Mouse (Mus musculus) hindbrain, postnatal 0 days (tissue): Measurements from ENCODE around the gene Tmem26. TPM values are rescaled to one million over a fixed set of nuclear protein-coding genes. Genes with fewer than 3 reads are reported as not detected.

Experiments
- ATAC-seq: fragments of 200-750 bp; cut with Nextera tagmentation; 2 replicates; pipeline ENCODE4 v1.8.0; 2017; ENCODE audit warnings: mild to moderate bottlenecking, moderate TSS enrichment, moderate library complexity
- DNase-seq: peaks from one replicate; pipeline ENCODE4 v3.0.0-alpha.2; 2015; ENCODE audit warnings: low spot score
- H3K27ac ChIP-seq: fragments of 300-500 bp; sonication (generic); 2 replicates; pipeline ENCODE4 v1.5.1; 2014; ENCODE audit warnings: mild to moderate bottlenecking
- H3K27me3 ChIP-seq: fragments of 300-500 bp; sonication (generic); 2 replicates; pipeline ENCODE4 v1.6.1; 2014; ENCODE audit warnings: low read length, mixed read lengths; ENCODE audit not compliant: insufficient read depth
- H3K36me3 ChIP-seq: fragments of 300-500 bp; sonication (generic); 2 replicates; pipeline ENCODE4 v1.6.1; 2014; ENCODE audit warnings: low read length, mixed read lengths; ENCODE audit not compliant: insufficient read depth
- H3K4me1 ChIP-seq: fragments of 300-500 bp; sonication (generic); 2 replicates; pipeline ENCODE4 v1.6.1; 2014; ENCODE audit warnings: antibody characterized with exemption, low read length, mixed read lengths; ENCODE audit not compliant: insufficient read depth
- H3K4me2 ChIP-seq: fragments of 300-500 bp; sonication (generic); 2 replicates; pipeline ENCODE4 v1.6.1; 2014; ENCODE audit warnings: low read depth, mild to moderate bottlenecking, low read length, moderate library complexity, mixed read lengths
- H3K4me3 ChIP-seq: fragments of 300-500 bp; sonication (generic); 2 replicates; pipeline ENCODE4 v1.5.1; 2014; ENCODE audit warnings: low read length
- H3K9ac ChIP-seq: fragments of 300-500 bp; sonication (generic); replicated peaks from 2 replicates; pipeline ENCODE4 v1.6.1; 2014; ENCODE audit warnings: mild to moderate bottlenecking, low read length, moderate library complexity, mixed read lengths
- H3K9me3 ChIP-seq: fragments of 300-500 bp; sonication (generic); 2 replicates; pipeline ENCODE4 v1.6.1; 2016; ENCODE audit warnings: low read length, mixed read lengths
- CTCF ChIP-seq: IDR thresholded peaks from 2 replicates; pipeline ENCODE4 v1.5.1; 2016; ENCODE audit warnings: antibody characterized with exemption, control low read depth, low read depth
- WGBS: fragments of 180-500 bp; shearing (Covaris S2); extraction: QIAGEN DNeasy Blood & Tissue Kit; methylation state at CpG from one replicate; pipeline ENCODE4 v1.1.7; 2014; 5-methylcytosine and 5-hydroxymethylcytosine counted together
- polyA plus RNA-seq: library from polyadenylated mRNA; unstranded; fragments of >200 nt; fragmentation: Nextera tagmentation; extraction: Ambion mirVana; gene quantifications from 2 replicates; pipeline ENCODE4 v1.2.1, GENCODE M21; 2015
- total RNA-seq: library from RNA; depleted of rRNA; stranded (reverse); fragments of >200 nt; gene quantifications from 2 replicates; pipeline ENCODE4 v1.2.3, GENCODE M21; 2014; rRNA removed

The Tmem26 gene
- 6.6 and 6.8 TPM in 2 replicates for total RNA-seq
- 4.7 and 5.0 TPM in 2 replicates for polyA plus RNA-seq

DNA sequence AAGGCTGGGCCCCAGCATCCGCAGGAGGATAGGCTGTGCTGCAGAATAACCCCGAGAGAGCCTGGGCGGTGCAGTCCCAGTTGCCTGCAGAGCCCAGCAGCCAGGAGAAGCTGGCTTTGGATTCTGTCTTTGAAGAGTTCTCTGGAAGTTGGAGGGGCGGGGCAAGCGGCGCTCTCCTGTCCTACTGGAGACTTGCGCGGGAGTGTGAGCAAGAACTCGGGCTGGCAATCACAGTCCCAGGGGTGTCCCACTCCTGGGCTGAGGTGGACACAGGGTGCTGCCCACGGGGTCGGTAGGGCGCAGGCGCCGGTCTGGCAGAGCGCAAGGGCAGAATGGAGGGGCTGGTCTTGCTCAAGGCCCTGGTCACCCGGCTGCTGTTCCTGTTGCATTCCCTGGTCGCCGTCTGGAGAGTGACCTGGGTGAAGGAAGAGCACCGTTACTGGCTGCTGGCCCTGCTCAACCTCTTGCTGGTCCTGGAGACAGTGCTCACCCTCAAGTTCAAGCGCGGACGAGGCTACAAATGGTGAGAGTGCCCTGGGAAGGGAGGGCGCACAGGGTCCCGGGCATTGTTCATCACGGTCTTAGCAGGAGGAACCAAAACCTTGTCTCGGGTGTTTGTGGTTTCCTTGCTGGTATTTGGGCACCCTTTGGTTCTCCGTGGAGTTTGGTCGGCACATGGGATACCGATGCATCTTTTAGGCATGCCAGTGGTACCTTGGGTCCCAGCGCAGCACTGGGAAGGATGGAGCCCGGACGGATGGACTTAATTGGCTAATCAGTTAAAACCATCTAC is at the start of gene Tmem26:
Gene Tmem26 (plus strand): TSS at position 79 of the 793 bp plus-strand sequence.
- Histone ChIP-seq H3K9ac (peak within 1 kb of the TSS; percentile 45; the same call in 1 of the 2 replicates), H3K36me3 (no peaks in the 10 kb centered on the region), H3K4me1 (0 out of 2 replicates have a peak, but pooled peaks cover 10% of the 10 kb centered on the region), H3K27ac (no peak within 1 kb of the TSS), H3K27me3 (no peaks in the 10 kb centered on the region), H3K4me2 (peak within 1 kb of the TSS; percentile 92), H3K4me3 (peak within 1 kb of the TSS; percentile 49), H3K9me3 (no peaks in the 10 kb centered on the region)
- 0% methylated on average over 31 of the region's 32 CpGs for whole genome bisulfite sequencing
- no peak for TF ChIP-seq CTCF
- peak; percentile 74 for ATAC-seq
- peak; percentile 29 for DNase-seq

DNA sequence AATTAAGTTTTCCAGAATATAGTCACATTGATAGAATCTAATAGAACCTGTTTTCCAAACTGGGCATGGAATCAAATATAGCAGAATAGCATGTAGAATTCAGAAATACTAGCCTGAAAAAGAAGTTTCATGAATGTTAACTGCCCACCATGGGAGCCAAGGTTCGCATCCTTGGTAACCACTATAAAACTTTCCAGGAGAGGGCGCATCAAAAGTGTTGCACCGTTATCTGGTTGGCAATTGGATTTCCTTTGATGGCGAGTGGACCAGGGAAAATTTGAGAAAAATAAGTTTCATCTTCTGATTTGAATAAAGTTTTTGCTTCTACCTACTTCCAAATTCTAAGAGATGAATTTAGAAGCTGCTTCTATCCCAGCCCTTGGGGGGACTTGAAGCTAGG is 44.8 kb upstream of the Tmem26 start:
- no peak for ATAC-seq
- peak; percentile 21 for TF ChIP-seq CTCF
- Histone ChIP-seq H3K27me3 (no peaks in the 10 kb centered on the region), H3K9me3 (no peaks in the 10 kb centered on the region), H3K4me1 (no peaks in the 10 kb centered on the region), H3K4me3 (no peak overlapping the region), H3K36me3 (no peaks in the 10 kb centered on the region), H3K9ac (no peak overlapping the region), H3K27ac (no peak overlapping the region), H3K4me2 (no peak overlapping the region)
- 67% methylated on average over 4 of the region's 4 CpGs for WGBS
- DNase-seq, result no peak

DNA sequence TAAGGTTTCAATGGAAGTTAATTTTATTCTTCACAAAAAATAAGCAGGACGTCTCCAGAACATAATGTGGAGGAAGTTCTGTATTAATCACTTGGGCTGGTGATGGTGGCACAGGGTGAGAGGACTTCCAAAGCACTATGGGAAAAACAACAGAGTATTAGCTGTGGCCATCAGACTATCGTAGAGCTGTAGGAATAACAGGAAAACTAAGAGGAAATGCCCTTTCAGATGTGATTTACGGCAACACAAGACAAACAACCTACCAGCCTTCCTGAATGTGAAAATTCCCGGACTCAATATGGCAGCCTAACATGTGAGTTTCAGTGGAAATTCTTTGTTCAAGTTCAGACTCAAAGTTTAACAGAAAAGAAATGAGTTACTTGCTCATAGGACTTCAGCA is 42.2 kb upstream of the Tmem26 start:
- no peaks in the 10 kb centered on the region for H3K4me1 ChIP-seq
- ATAC-seq (no peak), DNase-seq (no peak)
- H3K4me3 ChIP-seq, result no peak overlapping the region
- no peaks in the 10 kb centered on the region for H3K27me3 ChIP-seq
- no peaks in the 10 kb centered on the region; the same call in 1 of the 2 replicates for H3K9me3 ChIP-seq
- no peak overlapping the region for H3K27ac ChIP-seq
- no peak overlapping the region for H3K4me2 ChIP-seq
- no peak overlapping the region for H3K9ac ChIP-seq
- WGBS, result 82% methylated on average over 4 of the region's 4 CpGs
- no peaks in the 10 kb centered on the region for H3K36me3 ChIP-seq
- TF ChIP-seq CTCF, result no peak

DNA sequence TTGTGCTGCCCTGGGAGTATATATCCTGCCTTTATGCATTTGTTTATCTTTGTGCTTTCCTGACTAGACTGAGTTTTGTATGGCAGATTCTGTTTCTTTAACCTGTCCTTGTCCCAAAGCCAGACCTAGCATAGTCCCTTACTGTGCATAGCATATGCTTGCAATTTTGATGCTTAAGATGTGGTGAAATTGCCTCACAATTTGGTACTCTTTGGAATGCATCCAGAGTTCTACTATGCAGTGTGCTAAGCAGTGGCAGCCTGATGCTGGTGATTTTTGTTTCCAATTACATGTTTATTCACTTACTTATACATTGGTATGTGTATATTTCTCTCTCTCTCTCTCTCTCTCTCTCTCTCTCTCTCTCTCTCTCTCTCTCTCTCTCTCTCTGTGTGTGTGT is 37.9 kb upstream of the Tmem26 start:
- Histone ChIP-seq H3K4me2 (no peak overlapping the region), H3K4me1 (no peaks in the 10 kb centered on the region), H3K9ac (no peak overlapping the region), H3K36me3 (no peaks in the 10 kb centered on the region), H3K9me3 (no peaks in the 10 kb centered on the region; the same call in 1 of the 2 replicates), H3K27me3 (no peaks in the 10 kb centered on the region), H3K27ac (no peak overlapping the region), H3K4me3 (no peak overlapping the region)
- ATAC-seq (no peak), DNase-seq (no peak)
- no peak for TF ChIP-seq CTCF

DNA sequence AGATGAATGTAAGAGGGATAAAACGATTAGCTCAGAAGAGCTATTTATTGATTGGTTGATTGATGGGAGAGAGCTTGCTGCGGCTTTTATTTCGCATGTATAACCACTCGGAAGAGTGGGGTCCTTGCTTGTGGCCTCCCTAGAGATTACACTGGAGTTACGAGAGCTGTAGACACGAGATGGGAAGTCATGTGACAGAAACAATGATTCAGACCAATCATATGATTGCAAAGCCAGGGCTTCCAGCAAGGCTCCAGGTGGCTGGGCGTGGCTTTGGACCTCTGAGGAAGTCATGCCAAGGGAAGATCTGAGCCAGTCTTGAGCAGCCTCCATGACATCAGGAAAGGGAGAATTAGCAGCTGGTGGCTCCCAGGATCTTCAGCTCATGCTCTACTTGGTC is 32.3 kb upstream of the Tmem26 start:
- no peak for DNase-seq
- Histone ChIP-seq H3K4me3 (no peak overlapping the region), H3K36me3 (no peaks in the 10 kb centered on the region), H3K9ac (no peak overlapping the region), H3K4me2 (no peak overlapping the region), H3K27me3 (no peaks in the 10 kb centered on the region), H3K27ac (no peak overlapping the region), H3K9me3 (no peaks in the 10 kb centered on the region), H3K4me1 (no peaks in the 10 kb centered on the region)
- no peak for TF ChIP-seq CTCF
- ATAC-seq, result no peak
- 80% methylated on average over 7 of the region's 7 CpGs for WGBS

DNA sequence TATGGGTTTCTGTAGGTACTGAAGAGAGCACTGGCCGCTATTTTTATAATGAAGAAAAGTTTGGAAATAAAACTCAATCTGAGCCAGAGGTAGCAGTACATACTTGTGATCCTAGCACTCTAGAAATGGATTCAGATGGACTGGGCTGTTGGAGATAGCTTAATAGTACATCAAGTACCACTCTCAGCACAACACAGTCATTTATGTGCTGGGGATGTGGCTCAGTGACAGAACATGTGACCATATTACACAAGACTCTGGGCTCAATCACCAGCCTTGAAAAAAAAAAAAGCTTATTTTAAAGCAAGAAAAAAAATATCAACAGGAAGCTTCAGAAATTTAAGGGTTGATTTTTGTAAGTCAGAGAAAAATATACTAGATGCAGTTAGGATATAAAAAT is 31.0 kb upstream of the Tmem26 start:
- Histone ChIP-seq H3K4me3 (no peak overlapping the region), H3K9me3 (no peaks in the 10 kb centered on the region), H3K4me2 (no peak overlapping the region), H3K36me3 (no peaks in the 10 kb centered on the region), H3K27ac (no peak overlapping the region), H3K27me3 (no peaks in the 10 kb centered on the region), H3K4me1 (no peaks in the 10 kb centered on the region), H3K9ac (no peak overlapping the region)
- TF ChIP-seq CTCF, result no peak
- ATAC-seq (no peak), DNase-seq (no peak)
- 94% methylated on average over 1 of the region's 1 CpGs for WGBS

DNA sequence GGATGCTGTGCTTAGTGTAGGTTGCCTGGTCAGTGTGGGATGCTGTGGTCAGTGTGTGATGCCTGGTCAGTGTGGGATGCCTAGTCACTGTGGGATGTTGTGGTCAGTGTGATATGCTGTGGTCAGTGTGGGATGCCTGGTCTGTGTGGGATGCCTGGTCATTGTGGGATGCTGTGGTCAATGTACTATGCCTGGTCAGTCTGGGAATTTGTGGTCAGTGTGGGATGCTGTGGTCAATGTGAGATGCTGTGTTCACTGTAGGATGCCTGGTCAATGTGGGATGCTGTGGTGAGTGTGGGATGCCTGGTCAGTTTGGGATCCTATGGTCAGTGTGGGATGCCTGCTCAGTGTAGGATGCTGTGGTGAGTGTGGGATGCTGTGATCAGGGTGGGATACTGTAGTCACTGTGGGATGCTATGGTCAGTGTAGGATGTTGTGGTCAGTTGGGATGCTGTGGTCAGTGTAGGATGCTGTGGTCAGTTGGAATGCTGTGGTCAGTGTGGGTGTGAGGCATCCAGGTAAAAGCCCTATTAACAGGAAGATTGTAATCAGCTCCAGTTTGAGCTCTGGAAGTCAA is 27.6 kb upstream of the Tmem26 start:
- no peak overlapping the region for H3K4me2 ChIP-seq
- H3K4me1 ChIP-seq, result no peaks in the 10 kb centered on the region
- ATAC-seq (no peak), DNase-seq (no peak)
- TF ChIP-seq CTCF, result no peak
- H3K4me3 ChIP-seq, result no peak overlapping the region
- no peak overlapping the region for H3K27ac ChIP-seq
- H3K9ac ChIP-seq, result no peak overlapping the region
- no peaks in the 10 kb centered on the region for H3K27me3 ChIP-seq
- H3K36me3 ChIP-seq, result no peaks in the 10 kb centered on the region
- no peaks in the 10 kb centered on the region for H3K9me3 ChIP-seq
